Mouse (Mus musculus) thymus, postnatal 4 days (tissue): ENCODE data around the gene Svs5.

Experiments used
- DNase-seq: peaks from one replicate; pipeline ENCODE4 v3.0.0; 2021

Gene Svs5

DNA sequence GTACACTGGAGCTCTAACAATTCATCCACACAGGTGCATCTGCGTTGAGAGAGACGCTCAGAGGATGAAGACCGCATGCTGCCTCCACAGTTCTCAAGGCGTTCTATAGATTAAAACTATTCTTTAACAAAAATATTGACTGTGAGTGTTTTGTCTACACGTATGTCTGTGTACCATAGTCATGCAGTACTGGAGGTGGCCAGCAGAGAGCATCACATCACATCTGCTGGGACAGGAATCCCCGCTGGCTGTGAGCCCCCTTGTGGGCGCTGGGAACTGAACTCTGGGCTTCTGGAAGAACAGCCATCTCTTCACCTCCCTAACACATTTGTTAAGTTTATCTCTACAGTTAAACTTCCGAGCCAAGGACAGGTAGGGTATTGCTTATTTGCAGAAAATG lies 49.2 kb downstream of the Svs5 start:
- DNase-seq: peak; percentile 54

DNA sequence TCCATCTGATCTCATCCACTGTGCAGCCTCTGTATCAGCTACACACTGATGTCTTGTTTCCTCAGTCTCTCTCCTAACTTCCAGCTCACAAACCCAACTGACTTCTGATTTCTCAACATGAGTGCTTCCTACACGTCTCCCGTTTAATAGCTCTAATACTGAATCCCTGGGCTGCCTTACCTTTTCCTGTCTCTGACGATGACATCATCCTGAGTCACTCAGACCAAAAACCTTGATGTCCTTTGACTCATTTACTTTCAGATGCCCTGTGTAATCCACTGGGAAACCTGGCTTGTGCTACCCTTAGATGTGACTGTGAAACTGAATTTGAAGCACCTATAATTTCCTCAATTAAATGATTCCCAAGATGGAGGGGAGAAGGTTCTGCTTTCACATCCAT lies 50.4 kb downstream of the Svs5 start:
- no peak for DNase-seq
